Mouse (Mus musculus): ENCODE results near the gene Sat2.

The Sat2 gene

GRCm38 (mm10) chr11:69621571-69622268 lies at the start of gene Sat2:
Sat2 (plus strand) TSS chr11:69622024.
- peak; percentile 89 for DNase-seq

GRCm38 (mm10) chr11:69575220-69575619 lies 46.6 kb upstream of the Sat2 start:
- peak; percentile 70 for DNase-seq

- DNase-seq, result no peak
Observed at GRCm38 (mm10) chr11:69576307-69576706, 45.5 kb upstream of the Sat2 start.

- no peak for DNase-seq
Observed at GRCm38 (mm10) chr11:69578301-69578700, 43.5 kb upstream of the Sat2 start.

GRCm38 (mm10) chr11:69579128-69580017 lies 42.5 kb upstream of the Sat2 start:
- peak; percentile 99 for DNase-seq

- DNase-seq, result peak; percentile 96
Observed at GRCm38 (mm10) chr11:69580091-69580514, 41.7 kb upstream of the Sat2 start, which contains the start of the genes Wrap53 and Trp53. Wrap53 (minus strand) TSS chr11:69580255. Trp53 (plus strand) TSS chr11:69580359.

GRCm38 (mm10) chr11:69580572-69581146 lies 41.2 kb upstream of the Sat2 start:
- DNase-seq, result no peak

- DNase-seq, result peak; percentile 97
Observed at GRCm38 (mm10) chr11:69581147-69581688, 40.6 kb upstream of the Sat2 start.

- no peak for DNase-seq
Observed at GRCm38 (mm10) chr11:69581814-69582213, 40.0 kb upstream of the Sat2 start.

GRCm38 (mm10) chr11:69582230-69582805 lies 39.5 kb upstream of the Sat2 start:
- DNase-seq, result no peak

- no peak for DNase-seq
Observed at GRCm38 (mm10) chr11:69584008-69584407, 37.8 kb upstream of the Sat2 start.

- no peak for DNase-seq
Observed at GRCm38 (mm10) chr11:69584937-69585336, 36.9 kb upstream of the Sat2 start.

GRCm38 (mm10) chr11:69585718-69586325 lies 36.0 kb upstream of the Sat2 start:
- DNase-seq, result no peak

GRCm38 (mm10) chr11:69589207-69589834 lies 32.5 kb upstream of the Sat2 start:
- no peak for DNase-seq

- no peak for DNase-seq
Observed at GRCm38 (mm10) chr11:69590622-69591021, 31.2 kb upstream of the Sat2 start.

- DNase-seq, result no peak
Observed at GRCm38 (mm10) chr11:69591424-69591823, 30.4 kb upstream of the Sat2 start.

- DNase-seq, result peak; percentile 86
Observed at GRCm38 (mm10) chr11:69591899-69592637, 29.8 kb upstream of the Sat2 start.

- no peak for DNase-seq
Observed at GRCm38 (mm10) chr11:69592799-69593198, 29.0 kb upstream of the Sat2 start.

- no peak for DNase-seq
Observed at GRCm38 (mm10) chr11:69594853-69595252, 27.0 kb upstream of the Sat2 start.

- DNase-seq, result no peak
Observed at GRCm38 (mm10) chr11:69599436-69599835, 22.4 kb upstream of the Sat2 start.

GRCm38 (mm10) chr11:69600098-69600497 lies 21.7 kb upstream of the Sat2 start:
- peak; percentile 38 for DNase-seq

Measured in retina, postnatal 1 day (tissue).